8 mouse cellular contexts compared by ENCODE assay signal in genomic region chr16:32078991-32079511, GRCm38 (mm10). TPM values are rescaled to one million over a fixed set of nuclear protein-coding genes. Genes with fewer than 3 reads are reported as not detected.
DNase-seq lines count a peak whose midpoint lies in the region; ATAC-seq and TF ChIP-seq lines count a peak whose summit lies in the region.

Pak2 (minus strand) TSS chr16:32079342.

- H3K36me3 ChIP-seq in ES-E14 (ENCODE audit: control insufficient read depth, insufficient read depth, low read length, poor library complexity, severe bottlenecking), result no peaks in the 10 kb centered on the region
- no peaks in the 10 kb centered on the region; the same call in 1 of the 2 replicates for H3K36me3 ChIP-seq in forebrain, embryonic 16.5 days (ENCODE audit: control insufficient read depth, insufficient read depth)
- 0 out of 2 replicates have a peak, but pooled peaks cover 5% of the 10 kb centered on the region for H3K36me3 ChIP-seq in lung, embryonic 15.5 days

- under 1% methylated on average over 46 of the region's 60 CpGs for WGBS in forebrain, embryonic 16.5 days
- under 1% methylated on average over 53 of the region's 60 CpGs for whole genome bisulfite sequencing in lung, embryonic 15.5 days

- H3K27ac ChIP-seq in ES-E14 (ENCODE audit: insufficient read depth, low read depth, low read length, poor library complexity, severe bottlenecking), result peak within 1 kb of the TSS; percentile 87
- H3K27ac ChIP-seq in forebrain, embryonic 16.5 days (ENCODE audit: low read length), result peak within 1 kb of the TSS; percentile 89
- H3K27ac ChIP-seq in lung, embryonic 15.5 days, result peak within 1 kb of the TSS; percentile 97

- H3K9ac ChIP-seq in ES-E14 (ENCODE audit: insufficient read depth, low read depth, low read length, poor library complexity, severe bottlenecking), result peak within 1 kb of the TSS; percentile 97
- peak within 1 kb of the TSS; percentile 94 for H3K9ac ChIP-seq in forebrain, embryonic 16.5 days (replicated peaks; ENCODE audit: low read depth, low read length)
- peak within 1 kb of the TSS; percentile 81 for H3K9ac ChIP-seq in lung, embryonic 15.5 days

- intact Hi-C loops in heart, postnatal 36 days (cut with DNase I), result loop anchor here (5.0 kb wide), 1 partner anchor 132 kb away; the partner anchor contains the start of genes 0610012G03Rik and Ncbp2

- peak within 1 kb of the TSS; percentile 60 for H3K4me2 ChIP-seq in forebrain, embryonic 16.5 days (ENCODE audit: low read length)
- peak within 1 kb of the TSS; percentile 72 for H3K4me2 ChIP-seq in lung, embryonic 15.5 days

- in situ Hi-C loops in ES-E14 (cut with MboI; ENCODE audit: low sequenced_read_pairs in 2 of 2, unreplicated experiment in 2 of 2), result no loop called here

- DNase-seq in ES-E14 (ENCODE audit: low read depth, low spot score), result peak; percentile 76
- DNase-seq in cerebellum, adult 11-12 months, result peak; percentile 85
- peak; percentile 85 to 93 for DNase-seq in heart, postnatal 36 days
- peak; percentile 68 to 72 for DNase-seq in layer of hippocampus, adult 8-10 months (ENCODE audit: low spot score in 2 of 2)
- peak; percentile 84 for DNase-seq in ovary, adult 18-20 months (ENCODE audit: low spot score)
- peak; percentile 88 for DNase-seq in thymus, postnatal 0 days (ENCODE audit: low spot score)

- no peaks in the 10 kb centered on the region for H3K9me3 ChIP-seq in ES-E14 (ENCODE audit: control insufficient read depth, insufficient read depth, low read depth, low read length)
- no peaks in the 10 kb centered on the region for H3K9me3 ChIP-seq in forebrain, embryonic 16.5 days (ENCODE audit: control insufficient read depth, low read length)
- H3K9me3 ChIP-seq in lung, embryonic 15.5 days, result no peaks in the 10 kb centered on the region

- peaks cover 0 to 6% of the 10 kb centered on the region in 2 experiments; a peak in 2 of 4 replicates for H3K4me1 ChIP-seq in ES-E14 (ENCODE audit: control insufficient read depth in 2 of 2, insufficient read depth in 2 of 2, low read length in 2 of 2, poor library complexity in 1 of 2)
- peaks cover 21% of the 10 kb centered on the region for H3K4me1 ChIP-seq in forebrain, embryonic 16.5 days (replicated peaks; ENCODE audit: control insufficient read depth, insufficient read depth, low read length)
- peaks cover 18% of the 10 kb centered on the region for H3K4me1 ChIP-seq in lung, embryonic 15.5 days

- H3K4me3 ChIP-seq in ES-E14 (ENCODE audit: insufficient read depth in 1 of 2, low read depth in 1 of 2, low read length in 2 of 2, poor library complexity in 1 of 2, severe bottlenecking in 1 of 2), result peak within 1 kb of the TSS; percentile 89 to 95
- peak within 1 kb of the TSS; percentile 97 for H3K4me3 ChIP-seq in forebrain, embryonic 16.5 days (replicated peaks; ENCODE audit: low read length)
- H3K4me3 ChIP-seq in lung, embryonic 15.5 days, result peak within 1 kb of the TSS; percentile 78

- ATAC-seq in forebrain, embryonic 16.5 days, result peak; percentile 97
- peak; percentile 96 for ATAC-seq in lung, embryonic 15.5 days (ENCODE audit: borderline replicate concordance, extremely low read depth, low FRiP score, low TSS enrichment)

- no peaks in the 10 kb centered on the region for H3K27me3 ChIP-seq in forebrain, embryonic 16.5 days (replicated peaks; ENCODE audit: control insufficient read depth, insufficient read depth, low read length)
- H3K27me3 ChIP-seq in lung, embryonic 15.5 days, result no peaks in the 10 kb centered on the region

TF ChIP-seq in ES-E14, 5 proteins besides CTCF, POLR2A, EP300 and RAD21:
- peak; percentile 77 for TF ChIP-seq HCFC1 (IDR thresholded peaks at IDR 0.05; ENCODE audit: borderline replicate concordance, insufficient read depth, low read length)
- no peak for TF ChIP-seq ZC3H11A (IDR thresholded peaks at IDR 0.05; ENCODE audit: borderline replicate concordance, low read depth, low read length)
- no peak for TF ChIP-seq CHD2 (IDR thresholded peaks at IDR 0.05; ENCODE audit: low read depth, low read length)
- TF ChIP-seq ZNF384 (IDR thresholded peaks at IDR 0.05; ENCODE audit: low read depth, low read length), result no peak
- no peak for TF ChIP-seq MAFK (IDR thresholded peaks at IDR 0.05; ENCODE audit: insufficient read depth, low read depth, low read length)
TF ChIP-seq in ES-E14: peak in this region for 1.

RNA-seq across cellular contexts. Expression of gene Pak2, which starts in this region (rescaled TPM):
- total RNA-seq in ES-E14 (2012; rRNA removed), result 17.9 and 26.9 TPM in 2 replicates
- 42.9 and 50.9 TPM in 2 replicates for polyA plus RNA-seq in forebrain, embryonic 16.5 days (2015; fragmentation: Nextera tagmentation; extraction: Ambion mirVana)
- 10 to 100 TPM; 26.1 to 26.7 TPM for total RNA-seq in heart, postnatal 36 days (2021)
- 10 to 100 TPM; 29.4 to 32.2 (median 30.6) TPM for total RNA-seq in layer of hippocampus, adult 8-10 months (2022)
- polyA plus RNA-seq in lung, embryonic 15.5 days (2015; fragmentation: Nextera tagmentation; extraction: Ambion mirVana), result 33.2 and 35.7 TPM in 2 replicates
- polyA plus RNA-seq in thymus, postnatal 0 days (2015; fragmentation: Nextera tagmentation; extraction: Ambion mirVana), result 43.8 and 47.4 TPM in 2 replicates

Comparison
In these comparisons a context has a peak if more than half of its experiments do, and no peak if none do; other contexts are left out.
1. Peak in every context shown above with its lines: DNase-seq, ATAC-seq, H3K4me3 ChIP-seq and H3K27ac ChIP-seq.